Mouse (Mus musculus) forebrain, embryonic 13.5 days (tissue): ENCODE data around the gene Creld1. TPM values are rescaled to one million over a fixed set of nuclear protein-coding genes. Genes with fewer than 3 reads are reported as not detected.
A peak's percentile ranks its signal among the peaks of the same experiment; 100 is the strongest.

Experiments used
- ATAC-seq: fragments of 200-750 bp; cut with Nextera tagmentation; 2 replicates; pipeline ENCODE4 v1.8.0; 2017
- H3K27ac ChIP-seq: fragments of 300-500 bp; sonication (generic); 2 replicates; pipeline ENCODE4 v1.5.1; 2015; ENCODE audit warnings: inconsistent platforms, mild to moderate bottlenecking, moderate library complexity
- H3K27me3 ChIP-seq: fragments of 300-500 bp; sonication (generic); 2 replicates; pipeline ENCODE4 v1.6.1; 2015; ENCODE audit warnings: mild to moderate bottlenecking, inconsistent platforms
- H3K36me3 ChIP-seq: fragments of 300-500 bp; sonication (generic); 2 replicates; pipeline ENCODE4 v1.6.1; 2015; ENCODE audit warnings: mild to moderate bottlenecking, inconsistent platforms; ENCODE audit not compliant: poor library complexity, severe bottlenecking
- H3K4me1 ChIP-seq: fragments of 300-500 bp; sonication (generic); 2 replicates; pipeline ENCODE4 v1.6.1; 2015; ENCODE audit warnings: inconsistent platforms
- H3K4me2 ChIP-seq: fragments of 300-500 bp; sonication (generic); 2 replicates; pipeline ENCODE4 v1.6.1; 2015; ENCODE audit warnings: inconsistent platforms, mild to moderate bottlenecking, moderate library complexity
- H3K4me3 ChIP-seq: fragments of 300-500 bp; sonication (generic); 2 replicates; pipeline ENCODE4 v1.5.1; 2015; ENCODE audit warnings: mild to moderate bottlenecking, inconsistent platforms
- H3K9ac ChIP-seq: fragments of 300-500 bp; sonication (generic); 2 replicates; pipeline ENCODE4 v1.6.1; 2015; ENCODE audit warnings: mild to moderate bottlenecking, inconsistent platforms
- H3K9me3 ChIP-seq: fragments of 300-500 bp; sonication (generic); replicated peaks from 2 replicates; pipeline ENCODE4 v1.6.1; 2016; ENCODE audit warnings: inconsistent platforms
- WGBS: fragments of 180-500 bp; shearing (Covaris S2); methylation state at CpG from one replicate; pipeline ENCODE4 v1.1.7; 2015; 5-methylcytosine and 5-hydroxymethylcytosine counted together
- microRNA-seq: library from miRNA; unstranded; fragments of <30 nt; microRNA quantifications from one replicate; pipeline ENCODE4, GENCODE M21; 2016
- polyA plus RNA-seq: library from polyadenylated mRNA; unstranded; fragments of >200 nt; fragmentation: Nextera tagmentation; extraction: Ambion mirVana; gene quantifications from 2 replicates; pipeline ENCODE4 v1.2.1, GENCODE M21; 2015

The Creld1 gene
- polyA plus RNA-seq, 1 experiment from 2014 or later: 47.5 TPM

DNA sequence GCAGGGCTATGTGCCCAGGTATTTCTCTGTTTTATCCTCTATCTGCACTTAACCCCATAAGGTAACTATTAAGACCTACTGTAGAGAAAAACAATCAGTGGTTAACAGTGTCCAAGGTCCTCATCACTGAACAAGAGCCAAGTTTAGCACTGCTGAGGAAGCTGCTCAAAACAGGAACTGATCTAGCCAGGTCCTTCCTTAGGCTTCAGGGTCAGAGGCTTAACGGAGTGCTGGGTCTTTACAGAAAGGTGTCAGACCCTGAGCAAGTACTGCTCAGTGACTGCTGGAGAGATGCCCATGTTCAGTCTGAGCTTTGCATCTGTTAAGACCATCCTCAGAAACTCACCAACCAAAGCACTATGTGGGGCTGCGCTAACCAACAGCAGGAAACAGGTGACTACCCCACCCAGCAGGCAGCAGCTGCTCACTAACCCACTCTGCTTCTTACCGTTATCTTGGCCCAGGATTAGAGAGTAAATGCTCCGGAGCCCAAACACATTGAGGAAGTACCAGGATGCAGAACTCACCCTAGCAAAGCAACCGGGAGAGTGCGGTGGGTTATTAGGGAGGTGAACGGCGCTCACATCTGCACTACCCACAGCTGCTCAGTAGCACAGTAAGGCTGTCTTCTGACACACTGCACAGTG lies 34.5 kb downstream of the Creld1 start:
- Histone ChIP-seq H3K27me3 (no peaks in the 10 kb centered on the region), H3K9ac (no peak overlapping the region), H3K4me2 (no peak overlapping the region), H3K4me3 (no peak overlapping the region), H3K9me3 (no peaks in the 10 kb centered on the region), H3K4me1 (no peaks in the 10 kb centered on the region), H3K27ac (no peak overlapping the region), H3K36me3 (peaks cover 95% of the 10 kb centered on the region)
- 95% methylated on average over 8 of the region's 8 CpGs for WGBS
- no peak for ATAC-seq

DNA sequence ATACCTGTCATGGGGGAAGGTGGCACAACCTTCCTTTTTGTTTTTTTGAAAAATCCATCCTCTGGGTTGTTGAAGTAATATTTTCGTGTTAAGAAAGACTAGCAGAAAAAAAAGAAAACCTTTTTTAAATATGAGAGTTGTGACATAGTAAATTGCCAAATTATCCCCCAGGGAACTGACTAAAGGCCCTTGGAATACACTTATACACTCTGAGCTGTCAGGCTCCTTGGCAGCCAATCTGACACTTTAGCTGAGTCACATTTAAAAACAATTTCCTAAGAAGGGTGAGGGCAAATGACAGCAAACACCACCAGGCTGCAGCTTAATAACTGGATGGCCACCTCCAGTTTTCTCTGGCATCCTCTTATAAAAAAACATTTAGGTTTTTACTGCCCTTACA lies 39.2 kb downstream of the Creld1 start:
- no peaks in the 10 kb centered on the region for H3K9me3 ChIP-seq
- H3K36me3 ChIP-seq: peaks cover 67% of the 10 kb centered on the region
- H3K4me2 ChIP-seq: no peak overlapping the region
- no peak overlapping the region for H3K4me3 ChIP-seq
- H3K27ac ChIP-seq: no peak overlapping the region
- no peak overlapping the region for H3K9ac ChIP-seq
- ATAC-seq: no peak
- no peaks in the 10 kb centered on the region for H3K27me3 ChIP-seq
- WGBS: 69% methylated on average over 1 of the region's 1 CpGs
- H3K4me1 ChIP-seq: no peaks in the 10 kb centered on the region

DNA sequence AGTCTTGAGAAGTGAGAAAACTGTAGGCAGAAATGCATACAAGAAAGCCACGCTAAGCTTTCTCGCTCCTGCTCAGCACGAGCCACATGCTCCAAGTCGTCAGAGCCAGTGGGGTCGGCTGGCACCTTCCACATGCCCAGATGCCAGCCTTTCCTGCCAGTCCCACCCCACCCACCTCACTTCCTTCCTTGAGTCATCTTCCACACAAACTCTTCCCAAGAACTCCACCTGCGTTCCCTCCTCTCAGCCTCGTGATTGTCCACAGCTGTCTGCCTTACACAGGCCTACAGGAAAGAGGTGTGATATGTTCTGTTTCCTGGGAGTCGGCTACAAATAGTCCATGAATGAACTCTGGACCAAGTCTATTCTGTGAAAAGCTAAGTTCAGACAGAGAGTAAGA lies 40.3 kb downstream of the Creld1 start:
- no peak for ATAC-seq
- Histone ChIP-seq H3K36me3 (peaks cover 61% of the 10 kb centered on the region), H3K4me1 (no peaks in the 10 kb centered on the region), H3K27me3 (no peaks in the 10 kb centered on the region), H3K4me3 (no peak overlapping the region), H3K27ac (no peak overlapping the region), H3K4me2 (no peak overlapping the region), H3K9me3 (no peaks in the 10 kb centered on the region), H3K9ac (0 out of 2 replicates have a peak overlapping the region, but pooled peaks have one; percentile 26)
- 91% methylated on average over 8 of the region's 8 CpGs for WGBS

GRCm38 (mm10) chr6:113530932-113531839 lies 48.1 kb downstream of the Creld1 start, which contains the start of the genes Emc3 and Fancd2:
Gene Emc3 (minus strand): TSS chr6:113531652.
Gene Fancd2 (plus strand): TSS chr6:113531682.
- ATAC-seq: peak; percentile 97
- H3K4me3 ChIP-seq: peak within 1 kb of the TSS; percentile 66
- H3K9me3 ChIP-seq: no peaks in the 10 kb centered on the region
- peak within 1 kb of the TSS; percentile 67 for H3K4me2 ChIP-seq
- under 1% methylated on average over 47 of the region's 47 CpGs for WGBS
- H3K27ac ChIP-seq: no peak within 1 kb of the TSS
- H3K9ac ChIP-seq: peak within 1 kb of the TSS; percentile 82
- H3K36me3 ChIP-seq: peaks cover 11% of the 10 kb centered on the region; the same call in 1 of the 2 replicates
- no peaks in the 10 kb centered on the region for H3K27me3 ChIP-seq
- H3K4me1 ChIP-seq: peaks cover 27% of the 10 kb centered on the region

DNA sequence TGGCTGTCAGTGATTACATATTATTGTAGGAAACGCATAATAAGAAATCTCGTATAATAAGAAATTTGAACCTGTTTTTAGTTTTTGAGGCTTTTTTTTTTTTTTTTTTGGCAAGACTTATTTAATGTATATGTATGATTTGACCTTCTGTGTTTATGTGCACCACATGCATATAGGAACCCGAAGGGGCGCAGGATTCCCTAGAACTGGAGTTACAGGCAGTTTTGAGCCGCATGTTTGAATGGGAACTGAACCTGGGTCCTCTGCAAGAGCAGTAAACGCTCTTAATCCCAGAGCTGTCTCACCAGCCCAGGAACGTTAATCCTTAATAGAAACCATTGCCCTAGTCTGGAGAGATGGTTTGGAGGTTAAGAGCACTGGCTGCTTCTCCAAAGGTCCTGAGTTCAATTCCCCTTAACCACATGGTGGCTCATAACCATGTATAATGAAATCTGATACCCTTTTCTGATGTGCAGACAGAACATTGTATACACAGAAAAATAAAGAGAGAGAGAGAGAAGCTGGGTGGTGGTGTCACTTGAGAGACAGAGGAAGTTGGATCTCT lies 48.8 kb downstream of the Creld1 start:
- Histone ChIP-seq H3K4me2 (peak overlapping the region; percentile 67), H3K9me3 (no peaks in the 10 kb centered on the region), H3K27ac (no peak overlapping the region), H3K4me3 (peak overlapping the region; percentile 66), H3K9ac (peak overlapping the region; percentile 82), H3K27me3 (no peaks in the 10 kb centered on the region), H3K36me3 (peaks cover 14% of the 10 kb centered on the region; the same call in 1 of the 2 replicates), H3K4me1 (peaks cover 27% of the 10 kb centered on the region)
- peak; percentile 28; the same call in 1 of the 2 replicates for ATAC-seq
- WGBS: 6% methylated on average over 7 of the region's 7 CpGs

DNA sequence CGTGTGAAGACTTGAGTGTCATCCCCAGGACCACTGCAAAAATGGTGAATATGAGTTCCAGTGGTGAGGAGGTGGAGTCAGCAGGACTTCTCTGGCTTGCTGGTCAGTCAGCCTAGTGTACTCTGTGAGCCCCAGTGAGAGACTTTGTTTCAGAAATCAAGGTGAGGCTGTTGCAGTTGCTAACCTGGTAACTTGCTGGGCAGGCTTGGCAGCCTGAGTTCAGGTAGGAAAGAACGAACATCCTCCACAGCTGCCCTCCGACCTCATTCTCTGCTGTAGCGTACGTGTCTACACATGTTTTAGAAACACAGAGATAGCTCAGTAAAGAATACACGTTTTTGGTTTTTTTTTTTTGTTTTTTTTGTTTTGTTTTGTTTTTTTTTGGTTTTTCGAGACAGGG lies 51.8 kb downstream of the Creld1 start:
- 90% methylated on average over 7 of the region's 7 CpGs for WGBS
- no peak overlapping the region for H3K4me2 ChIP-seq
- H3K4me3 ChIP-seq: no peak overlapping the region
- peaks cover 10% of the 10 kb centered on the region; the same call in 1 of the 2 replicates for H3K36me3 ChIP-seq
- H3K27me3 ChIP-seq: no peaks in the 10 kb centered on the region
- peaks cover 20% of the 10 kb centered on the region for H3K4me1 ChIP-seq
- H3K9ac ChIP-seq: no peak overlapping the region
- H3K27ac ChIP-seq: no peak overlapping the region
- no peak for ATAC-seq
- no peaks in the 10 kb centered on the region for H3K9me3 ChIP-seq

- 87% methylated on average over 6 of the region's 6 CpGs for WGBS
- Histone ChIP-seq H3K4me2 (no peak overlapping the region), H3K4me1 (no peaks in the 10 kb centered on the region), H3K9me3 (no peaks in the 10 kb centered on the region), H3K36me3 (peaks cover 18% of the 10 kb centered on the region), H3K4me3 (no peak overlapping the region), H3K27me3 (no peaks in the 10 kb centered on the region), H3K9ac (no peak overlapping the region), H3K27ac (no peak overlapping the region)
- ATAC-seq: no peak
Measured at GRCm38 (mm10) chr6:113541610-113542009, 58.5 kb downstream of the Creld1 start.

Small RNA genes within 50 kb of the gene (microRNA-seq; reads per million reads assigned to microRNA genes)
- gene Gm23365: not detected

Other genes with a start within 250 kb of the Creld1 start
- 42.5 and 45.4 TPM in 2 replicates for gene Mtmr14, start 245.5 kb upstream of the Creld1 start, polyA plus RNA-seq
- 0.39 and 0.68 TPM in 2 replicates for gene Cpne9, start 201.0 kb upstream of the Creld1 start, polyA plus RNA-seq
- gene Brpf1, start 176.2 kb upstream of the Creld1 start, polyA plus RNA-seq: 20.0 and 21.5 TPM in 2 replicates
- 11.4 and 13.3 TPM in 2 replicates for gene Ogg1, start 156.3 kb upstream of the Creld1 start, polyA plus RNA-seq
- 56.1 and 62.7 TPM in 2 replicates for gene Camk1, start 139.3 kb upstream of the Creld1 start, polyA plus RNA-seq
- 65.4 and 70.6 TPM in 2 replicates for gene Tada3, start 105.4 kb upstream of the Creld1 start, polyA plus RNA-seq
- 368 and 377 TPM in 2 replicates for gene Arpc4, start 105.2 kb upstream of the Creld1 start, polyA plus RNA-seq
- gene Ttll3, start 94.0 kb upstream of the Creld1 start, polyA plus RNA-seq: 6.7 and 7.6 TPM in 2 replicates
- 20.8 and 24.4 TPM in 2 replicates for gene Rpusd3, start 64.0 kb upstream of the Creld1 start, polyA plus RNA-seq
- not detected in 2 replicates for gene Cidec, start 47.5 kb upstream of the Creld1 start, polyA plus RNA-seq
- gene Jagn1, start 40.7 kb upstream of the Creld1 start, polyA plus RNA-seq: 86.0 and 92.1 TPM in 2 replicates
- 0.05 TPM in 1 of 2 replicates, not detected in the other for gene Il17re, start 24.8 kb upstream of the Creld1 start, polyA plus RNA-seq
- 0.84 and 1.4 TPM in 2 replicates for gene Il17rc, start 11.9 kb upstream of the Creld1 start, polyA plus RNA-seq
- gene Prrt3, start 18.6 kb downstream of the Creld1 start, polyA plus RNA-seq: 2.8 and 3.1 TPM in 2 replicates
- gene Emc3, start 48.4 kb downstream of the Creld1 start, polyA plus RNA-seq: 84.7 and 87.8 TPM in 2 replicates
- 11.9 and 14.1 TPM in 2 replicates for gene Fancd2, start 48.4 kb downstream of the Creld1 start, polyA plus RNA-seq
- gene Fancd2os, start 117.4 kb downstream of the Creld1 start, polyA plus RNA-seq: 0.28 TPM in 1 of 2 replicates, not detected in the other
- 227 TPM in 2 replicates for gene Brk1, start 121.5 kb downstream of the Creld1 start, polyA plus RNA-seq
- gene Vhl, start 140.7 kb downstream of the Creld1 start, polyA plus RNA-seq: 57.3 and 63.9 TPM in 2 replicates
- 0.77 and 0.96 TPM in 2 replicates for gene Irak2, start 155.2 kb downstream of the Creld1 start, polyA plus RNA-seq
- 0.47 and 0.81 TPM in 2 replicates for gene Tatdn2, start 213.8 kb downstream of the Creld1 start, polyA plus RNA-seq
- 0.42 and 1.0 TPM in 2 replicates for gene Ghrl, start 236.6 kb downstream of the Creld1 start, polyA plus RNA-seq